Mouse (Mus musculus): ENCODE results near the gene Olfr1371. TPM values are rescaled to one million over a fixed set of nuclear protein-coding genes. Genes with fewer than 3 reads are reported as not detected.
"Not testable (repeated sequence)": the region's sequence is repeated elsewhere in the genome, so short reads cannot be mapped to it uniquely, and the experiment has no call there.

The Olfr1371 gene
- polyA plus RNA-seq, 1 experiment from 2014 or later: not detected

- H3K27ac ChIP-seq (replicated peaks; ENCODE audit: low read depth, low read length): no peak overlapping the region
- H3K27me3 ChIP-seq (ENCODE audit: control insufficient read depth, insufficient read depth, low read length): no peaks in the 10 kb centered on the region
- H3K4me1 ChIP-seq (ENCODE audit: control insufficient read depth, insufficient read depth, low read length): 0 out of 2 replicates have a peak, but pooled peaks cover 2% of the 10 kb centered on the region
- peak overlapping the region; percentile 50 for H3K4me2 ChIP-seq (ENCODE audit: low read depth, severe bottlenecking)
- H3K4me3 ChIP-seq (ENCODE audit: low read depth, low read length): peak overlapping the region; percentile 82
- no peak overlapping the region for H3K9ac ChIP-seq (ENCODE audit: low read length)
- WGBS: 47% methylated on average over 5 of the region's 5 CpGs
- DNase-seq (ENCODE audit: low spot score) (no peak), ATAC-seq (ENCODE audit: insufficient number of reproducible peaks, low FRiP score, low TSS enrichment, low read depth) (no peak)
- H3K36me3 ChIP-seq (ENCODE audit: control insufficient read depth, insufficient read depth, low read length): no peaks in the 10 kb centered on the region
- no peaks in the 10 kb centered on the region for H3K9me3 ChIP-seq (ENCODE audit: control insufficient read depth, low read length)
These were observed 16.9 kb upstream of the Olfr1371 start for GRCm38 (mm10) chr11:52230694-52231093.

GRCm38 (mm10) chr11:52228722-52229448 lies 15.1 kb upstream of the Olfr1371 start:
- DNase-seq (ENCODE audit: low spot score) (no peak), ATAC-seq (ENCODE audit: insufficient number of reproducible peaks, low FRiP score, low TSS enrichment, low read depth) (no peak)
- no peak overlapping the region for H3K4me2 ChIP-seq (ENCODE audit: low read depth, severe bottlenecking)
- 0 out of 2 replicates have a peak, but pooled peaks cover 2% of the 10 kb centered on the region for H3K4me1 ChIP-seq (ENCODE audit: control insufficient read depth, insufficient read depth, low read length)
- H3K9ac ChIP-seq (ENCODE audit: low read length): no peak overlapping the region
- H3K9me3 ChIP-seq (ENCODE audit: control insufficient read depth, low read length): no peaks in the 10 kb centered on the region
- 0 out of 2 replicates have a peak, but pooled peaks cover 3% of the 10 kb centered on the region for H3K27me3 ChIP-seq (ENCODE audit: control insufficient read depth, insufficient read depth, low read length)
- H3K4me3 ChIP-seq (ENCODE audit: low read depth, low read length): no peak overlapping the region
- H3K27ac ChIP-seq (replicated peaks; ENCODE audit: low read depth, low read length): no peak overlapping the region
- 79% methylated on average over 7 of the region's 7 CpGs for WGBS
- H3K36me3 ChIP-seq (ENCODE audit: control insufficient read depth, insufficient read depth, low read length): no peaks in the 10 kb centered on the region

GRCm38 (mm10) chr11:52227466-52228226 lies 13.9 kb upstream of the Olfr1371 start:
- H3K9me3 ChIP-seq (ENCODE audit: control insufficient read depth, low read length): no peaks in the 10 kb centered on the region
- H3K4me2 ChIP-seq (ENCODE audit: low read depth, severe bottlenecking): no peak overlapping the region
- DNase-seq (ENCODE audit: low spot score): no peak
- 79% methylated on average over 13 of the region's 13 CpGs for WGBS
- no peak overlapping the region for H3K4me3 ChIP-seq (ENCODE audit: low read depth, low read length)
- 0 out of 2 replicates have a peak, but pooled peaks cover 3% of the 10 kb centered on the region for H3K27me3 ChIP-seq (ENCODE audit: control insufficient read depth, insufficient read depth, low read length)
- H3K36me3 ChIP-seq (ENCODE audit: control insufficient read depth, insufficient read depth, low read length): no peaks in the 10 kb centered on the region
- H3K9ac ChIP-seq (ENCODE audit: low read length): no peak overlapping the region
- H3K27ac ChIP-seq (replicated peaks; ENCODE audit: low read depth, low read length): no peak overlapping the region
- ATAC-seq (ENCODE audit: insufficient number of reproducible peaks, low FRiP score, low TSS enrichment, low read depth): no peak
- no peaks in the 10 kb centered on the region for H3K4me1 ChIP-seq (ENCODE audit: control insufficient read depth, insufficient read depth, low read length)

GRCm38 (mm10) chr11:52227053-52227452 lies 13.3 kb upstream of the Olfr1371 start:
- no peak for DNase-seq (ENCODE audit: low spot score)
- 80% methylated on average over 3 of the region's 3 CpGs for WGBS

GRCm38 (mm10) chr11:52225986-52226599 lies 12.3 kb upstream of the Olfr1371 start:
- no peak for ATAC-seq (ENCODE audit: insufficient number of reproducible peaks, low FRiP score, low TSS enrichment, low read depth)
- no peak overlapping the region for H3K27ac ChIP-seq (replicated peaks; ENCODE audit: low read depth, low read length)

More at GRCm38 (mm10) chr11:52227053-52227452, 13.3 kb upstream of the Olfr1371 start:
- H3K27ac ChIP-seq (replicated peaks; ENCODE audit: low read depth, low read length): no peak overlapping the region
- ATAC-seq (ENCODE audit: insufficient number of reproducible peaks, low FRiP score, low TSS enrichment, low read depth): no peak
- no peak overlapping the region for H3K4me2 ChIP-seq (ENCODE audit: low read depth, severe bottlenecking)
- no peak overlapping the region for H3K4me3 ChIP-seq (ENCODE audit: low read depth, low read length)
- H3K27me3 ChIP-seq (ENCODE audit: control insufficient read depth, insufficient read depth, low read length): 0 out of 2 replicates have a peak, but pooled peaks cover 3% of the 10 kb centered on the region
- no peak overlapping the region for H3K9ac ChIP-seq (ENCODE audit: low read length)
- H3K9me3 ChIP-seq (ENCODE audit: control insufficient read depth, low read length): no peaks in the 10 kb centered on the region
- H3K4me1 ChIP-seq (ENCODE audit: control insufficient read depth, insufficient read depth, low read length): no peaks in the 10 kb centered on the region
- H3K36me3 ChIP-seq (ENCODE audit: control insufficient read depth, insufficient read depth, low read length): no peaks in the 10 kb centered on the region

GRCm38 (mm10) chr11:52223968-52224682 lies 10.3 kb upstream of the Olfr1371 start:
- no peak overlapping the region for H3K4me3 ChIP-seq (ENCODE audit: low read depth, low read length)
- ATAC-seq (ENCODE audit: insufficient number of reproducible peaks, low FRiP score, low TSS enrichment, low read depth): no peak
- no peaks in the 10 kb centered on the region for H3K36me3 ChIP-seq (ENCODE audit: control insufficient read depth, insufficient read depth, low read length)
- no peaks in the 10 kb centered on the region for H3K9me3 ChIP-seq (ENCODE audit: control insufficient read depth, low read length)
- no peaks in the 10 kb centered on the region for H3K4me1 ChIP-seq (ENCODE audit: control insufficient read depth, insufficient read depth, low read length)
- H3K4me2 ChIP-seq (ENCODE audit: low read depth, severe bottlenecking): no peak overlapping the region
- no peak overlapping the region for H3K27ac ChIP-seq (replicated peaks; ENCODE audit: low read depth, low read length)
- 0 out of 2 replicates have a peak, but pooled peaks cover 3% of the 10 kb centered on the region for H3K27me3 ChIP-seq (ENCODE audit: control insufficient read depth, insufficient read depth, low read length)
- DNase-seq (ENCODE audit: low spot score): peak; percentile 38
- H3K9ac ChIP-seq (ENCODE audit: low read length): no peak overlapping the region
- WGBS: 11% methylated on average over 19 of the region's 19 CpGs

More at GRCm38 (mm10) chr11:52225986-52226599, 12.3 kb upstream of the Olfr1371 start:
- Histone ChIP-seq H3K36me3 (ENCODE audit: control insufficient read depth, insufficient read depth, low read length) (no peaks in the 10 kb centered on the region), H3K9ac (ENCODE audit: low read length) (no peak overlapping the region), H3K27me3 (ENCODE audit: control insufficient read depth, insufficient read depth, low read length) (0 out of 2 replicates have a peak, but pooled peaks cover 3% of the 10 kb centered on the region), H3K4me1 (ENCODE audit: control insufficient read depth, insufficient read depth, low read length) (no peaks in the 10 kb centered on the region), H3K4me3 (ENCODE audit: low read depth, low read length) (no peak overlapping the region), H3K9me3 (ENCODE audit: control insufficient read depth, low read length) (no peaks in the 10 kb centered on the region), H3K4me2 (ENCODE audit: low read depth, severe bottlenecking) (no peak overlapping the region)
- no peak for DNase-seq (ENCODE audit: low spot score)
- 62% methylated on average over 3 of the region's 3 CpGs for WGBS

GRCm38 (mm10) chr11:52222891-52223290 lies 9.1 kb upstream of the Olfr1371 start:
- no peak for DNase-seq (ENCODE audit: low spot score)
- Histone ChIP-seq H3K9ac (ENCODE audit: low read length) (no peak overlapping the region), H3K4me2 (ENCODE audit: low read depth, severe bottlenecking) (no peak overlapping the region), H3K4me1 (ENCODE audit: control insufficient read depth, insufficient read depth, low read length) (no peaks in the 10 kb centered on the region), H3K27ac (replicated peaks; ENCODE audit: low read depth, low read length) (no peak overlapping the region), H3K4me3 (ENCODE audit: low read depth, low read length) (no peak overlapping the region), H3K36me3 (ENCODE audit: control insufficient read depth, insufficient read depth, low read length) (no peaks in the 10 kb centered on the region), H3K9me3 (ENCODE audit: control insufficient read depth, low read length) (no peaks in the 10 kb centered on the region), H3K27me3 (ENCODE audit: control insufficient read depth, insufficient read depth, low read length) (0 out of 2 replicates have a peak, but pooled peaks cover 3% of the 10 kb centered on the region)
- ATAC-seq (ENCODE audit: insufficient number of reproducible peaks, low FRiP score, low TSS enrichment, low read depth): no peak
- WGBS: 74% methylated on average over 6 of the region's 6 CpGs

GRCm38 (mm10) chr11:52221921-52222320 lies 8.1 kb upstream of the Olfr1371 start:
- WGBS: 85% methylated on average over 6 of the region's 6 CpGs
- not testable (repeated sequence) for H3K36me3 ChIP-seq (ENCODE audit: control insufficient read depth, insufficient read depth, low read length)

More at GRCm38 (mm10) chr11:52221921-52222320, 8.1 kb upstream of the Olfr1371 start:
- not testable (repeated sequence) for H3K9me3 ChIP-seq (ENCODE audit: control insufficient read depth, low read length); H3K4me2 ChIP-seq (ENCODE audit: low read depth, severe bottlenecking); H3K27ac ChIP-seq (replicated peaks; ENCODE audit: low read depth, low read length); H3K27me3 ChIP-seq (ENCODE audit: control insufficient read depth, insufficient read depth, low read length); H3K9ac ChIP-seq (ENCODE audit: low read length); H3K4me1 ChIP-seq (ENCODE audit: control insufficient read depth, insufficient read depth, low read length); ATAC-seq (ENCODE audit: insufficient number of reproducible peaks, low FRiP score, low TSS enrichment, low read depth); H3K4me3 ChIP-seq (ENCODE audit: low read depth, low read length); DNase-seq (ENCODE audit: low spot score)

All from limb, embryonic 11.5 days (tissue).